Mouse (Mus musculus): Measurements from ENCODE around the gene Nfe2.

GRCm38 (mm10) chr15:103298861-103299616, 40.8 kb upstream of the Nfe2 start:
- TF ChIP-seq CTCF (IDR thresholded peaks at IDR 0.05; ENCODE audit: low read depth) (no peak), EP300 (optimal IDR thresholded peaks at IDR 0.05) (no peak)
